Mouse (Mus musculus) embryo, embryonic 11.5 days (tissue): ENCODE results near the gene Mterf4.

ENCODE experiments used
- DNase-seq: peaks from one replicate; pipeline ENCODE4 v3.0.0-alpha.2; 2012; ENCODE audit warnings: low read depth, low spot score

Gene Mterf4

DNA sequence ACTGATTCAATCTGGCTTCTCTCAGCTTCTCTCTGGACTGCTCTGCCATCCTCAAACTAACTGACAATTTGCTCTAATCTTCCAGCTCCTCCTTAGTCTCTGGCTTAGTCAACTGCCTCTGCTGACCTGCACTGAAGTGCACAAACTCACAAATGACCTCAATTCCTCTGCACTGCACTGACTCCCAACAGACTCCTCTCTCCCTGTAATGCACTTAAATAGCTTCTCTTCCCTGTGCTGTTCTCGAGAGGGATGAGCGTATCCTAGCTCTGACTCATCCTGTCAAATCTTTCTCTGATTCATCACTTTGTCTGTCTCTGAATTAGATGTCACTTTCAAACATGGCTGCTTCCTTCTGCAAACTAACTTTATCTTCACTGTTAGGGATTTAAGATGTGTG, 37.5 kb downstream of the Mterf4 start:
- no peak for DNase-seq

DNA sequence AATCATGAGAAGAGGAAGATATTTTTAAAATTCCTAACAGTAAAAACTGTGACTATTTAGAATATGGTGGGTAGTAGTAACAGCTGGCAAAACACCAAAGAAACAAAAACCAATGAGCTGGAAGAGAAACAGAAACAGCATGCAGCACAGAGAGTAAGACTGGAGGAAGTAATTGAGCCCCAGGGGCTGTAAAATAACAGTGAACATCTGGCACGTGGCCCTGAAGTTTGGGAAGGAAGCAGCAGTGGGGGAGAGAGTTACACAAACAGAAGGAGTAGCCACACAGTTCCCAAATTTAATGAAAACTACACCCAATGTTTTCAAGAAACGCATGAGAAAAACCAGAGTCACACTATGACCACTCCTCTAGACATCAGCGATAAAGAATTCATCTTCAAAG, 38.5 kb downstream of the Mterf4 start:
- peak; percentile 27 for DNase-seq

DNA sequence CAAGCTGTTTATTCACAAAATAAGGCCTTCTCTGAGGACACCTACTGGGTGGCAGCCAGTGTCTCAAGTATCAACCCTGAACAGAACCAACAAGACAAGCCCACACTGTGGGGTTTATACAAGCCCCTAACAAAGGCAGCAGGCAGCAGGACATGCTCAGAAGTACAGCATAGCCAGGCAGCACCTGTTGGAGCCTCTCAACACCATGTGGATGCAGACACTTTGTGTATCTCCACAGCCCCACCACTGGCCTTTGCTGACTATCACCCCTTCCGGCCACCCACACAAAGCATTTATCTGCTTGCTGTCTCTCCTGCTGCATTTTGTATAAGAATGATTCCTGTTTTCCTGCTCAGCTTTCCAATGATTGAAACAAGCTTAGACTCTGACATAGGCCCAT, 48.2 kb downstream of the Mterf4 start:
- DNase-seq: no peak

DNA sequence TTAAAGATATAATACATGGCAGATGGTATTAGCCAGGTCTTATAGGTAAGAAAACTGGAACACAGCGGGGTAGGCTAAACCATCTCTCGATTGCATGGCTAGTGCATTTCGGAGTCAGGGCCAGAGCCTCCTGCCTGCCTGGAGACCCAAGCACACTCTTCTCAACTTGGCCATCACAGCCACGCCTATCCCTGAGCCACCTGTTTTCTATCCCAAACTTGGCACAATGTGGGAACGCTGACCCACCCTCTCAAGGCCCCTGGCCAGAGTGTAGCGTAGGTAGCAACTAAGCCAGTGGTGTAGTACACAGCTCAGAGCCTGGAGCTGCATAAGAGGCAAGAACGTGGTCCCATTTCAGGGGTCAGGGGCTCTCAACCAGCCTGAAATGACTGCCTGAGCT, 50.0 kb downstream of the Mterf4 start:
- DNase-seq: no peak

DNA sequence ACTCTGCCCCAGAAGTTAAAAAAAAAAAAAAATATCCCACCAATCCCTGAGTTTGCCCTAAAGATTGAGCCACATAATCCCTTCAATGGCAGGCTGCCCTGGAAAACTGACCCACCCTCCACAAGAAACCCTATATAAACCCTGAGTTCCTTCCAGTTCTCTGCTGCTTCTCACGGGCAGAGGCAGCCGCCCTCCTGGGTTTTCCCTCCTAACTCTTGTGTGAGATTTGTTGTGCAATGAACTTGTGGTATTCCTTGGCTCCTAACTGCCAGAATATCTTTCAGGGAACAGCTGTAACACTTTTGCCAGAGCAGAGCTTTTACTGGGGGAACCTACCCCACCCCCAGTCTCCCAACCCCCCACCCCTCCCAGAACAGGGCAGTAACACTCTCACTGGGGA, 53.1 kb downstream of the Mterf4 start:
- DNase-seq: no peak
